ENCODE assay signal across 9 mouse cellular contexts in the genomic region with DNA sequence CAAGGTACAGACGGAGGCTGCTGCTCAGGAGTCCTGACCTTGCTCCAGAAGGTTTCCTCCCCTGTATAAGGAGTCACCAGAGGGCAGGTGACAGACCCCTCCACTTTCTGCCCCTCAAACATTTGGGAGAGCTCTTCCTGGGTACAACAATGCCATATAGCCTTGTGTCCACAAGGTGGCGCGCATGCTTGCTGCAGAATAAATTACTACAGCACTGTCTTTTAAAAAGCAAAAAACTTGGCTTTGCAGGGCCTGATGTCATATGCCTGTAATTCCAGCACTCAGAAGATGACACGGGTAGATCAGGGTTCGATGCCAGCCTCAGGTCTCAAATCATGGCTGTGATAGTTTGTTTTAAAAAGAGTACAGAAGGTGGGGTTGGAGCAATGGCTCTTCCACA. TPM values are rescaled to one million over a fixed set of nuclear protein-coding genes. Genes with fewer than 3 reads are reported as not detected.
DNase-seq lines count a peak whose midpoint lies in the region; ATAC-seq and TF ChIP-seq lines count a peak whose summit lies in the region.
"Had no signal": no experiment of that assay in that cellular context is flagged by ENCODE, and none has a peak within 500 bp of the region (broad histone marks: within the 10 kb centered on the region; RNA-seq: fewer than 3 reads in every experiment).

No protein-coding gene starts in this region.

- TF ChIP-seq POLR2A in small intestine, adult 2 months (IDR thresholded peaks at IDR 0.05; ENCODE audit: low read depth, low read length): no peak

- TF ChIP-seq CTCF in lung, postnatal 0 days (IDR thresholded peaks at IDR 0.05): peak; percentile 97
- peak; percentile 79; the same call in 1 of the 2 replicates for TF ChIP-seq CTCF in small intestine, adult 2 months (IDR thresholded peaks at IDR 0.05; ENCODE audit: extremely low read depth, insufficient read length, insufficient replicate concordance, low read depth, low read length)

- 7% methylated on average over 5 of the region's 5 CpGs for WGBS in midbrain, embryonic 14.5 days
- 9% methylated on average over 5 of the region's 5 CpGs for WGBS in midbrain, embryonic 15.5 days
- 6% methylated on average over 5 of the region's 5 CpGs for WGBS in lung, postnatal 0 days
- 5% methylated on average over 5 of the region's 5 CpGs for WGBS in small intestine, adult 2 months

- H3K27ac ChIP-seq in midbrain, embryonic 14.5 days (replicated peaks; ENCODE audit: low read depth, low read length): no peak overlapping the region
- no peak overlapping the region for H3K27ac ChIP-seq in midbrain, embryonic 15.5 days
- H3K27ac ChIP-seq in lung, postnatal 0 days (ENCODE audit: low read length): no peak overlapping the region
- no peak overlapping the region for H3K27ac ChIP-seq in small intestine, adult 2 months (ENCODE audit: insufficient read depth, low read depth, low read length)
- H3K27ac ChIP-seq: heart, embryonic 15.5 days had no signal

- no peak overlapping the region for H3K4me3 ChIP-seq in midbrain, embryonic 14.5 days (replicated peaks; ENCODE audit: low read depth, low read length)
- H3K4me3 ChIP-seq in midbrain, embryonic 15.5 days: no peak overlapping the region
- no peak overlapping the region for H3K4me3 ChIP-seq in lung, postnatal 0 days (ENCODE audit: low read depth, low read length)
- H3K4me3 ChIP-seq in small intestine, adult 2 months (ENCODE audit: low read depth, low read length): no peak overlapping the region
- H3K4me3 ChIP-seq: heart, embryonic 15.5 days had no signal

- no peaks in the 10 kb centered on the region for H3K27me3 ChIP-seq in midbrain, embryonic 14.5 days (ENCODE audit: control insufficient read depth, insufficient read depth, low read length)
- H3K27me3 ChIP-seq in midbrain, embryonic 15.5 days (replicated peaks): no peaks in the 10 kb centered on the region
- H3K27me3 ChIP-seq in lung, postnatal 0 days (replicated peaks; ENCODE audit: insufficient read depth, low read length): no peaks in the 10 kb centered on the region
- H3K27me3 ChIP-seq in small intestine, adult 2 months (ENCODE audit: control insufficient read depth, insufficient read depth, low read length): no peaks in the 10 kb centered on the region
- H3K27me3 ChIP-seq: heart, embryonic 15.5 days had no signal

- H3K9ac ChIP-seq in midbrain, embryonic 14.5 days (replicated peaks; ENCODE audit: low read length): no peak overlapping the region
- no peak overlapping the region for H3K9ac ChIP-seq in midbrain, embryonic 15.5 days
- no peak overlapping the region for H3K9ac ChIP-seq in lung, postnatal 0 days (replicated peaks; ENCODE audit: low read depth)
- H3K9ac ChIP-seq: heart, embryonic 15.5 days had no signal

- no peak overlapping the region for H3K4me2 ChIP-seq in midbrain, embryonic 14.5 days (ENCODE audit: low read length)
- H3K4me2 ChIP-seq in midbrain, embryonic 15.5 days: no peak overlapping the region
- no peak overlapping the region for H3K4me2 ChIP-seq in lung, postnatal 0 days (replicated peaks; ENCODE audit: low read depth, low read length)
- H3K4me2 ChIP-seq: heart, embryonic 15.5 days had no signal

- H3K4me1 ChIP-seq in midbrain, embryonic 14.5 days (ENCODE audit: control insufficient read depth, insufficient read depth, low read length): peaks cover 10% of the 10 kb centered on the region
- H3K4me1 ChIP-seq in midbrain, embryonic 15.5 days: peaks cover 17% of the 10 kb centered on the region
- peaks cover 3% of the 10 kb centered on the region; the same call in 1 of the 2 replicates for H3K4me1 ChIP-seq in lung, postnatal 0 days (ENCODE audit: insufficient read depth, low read depth, low read length)
- peaks cover 14% of the 10 kb centered on the region for H3K4me1 ChIP-seq in small intestine, adult 2 months (ENCODE audit: control insufficient read depth, insufficient read depth, insufficient read length, low read length)

- DNase-seq in midbrain, embryonic 14.5 days: peak; percentile 91
- DNase-seq in adrenal gland, postnatal 25 days: peak; percentile 82
- peak; percentile 8 for DNase-seq in fat pad, adult 2 months (ENCODE audit: extremely low read depth, low read depth, low spot score)
- DNase-seq in kidney, postnatal 14 days: peak; percentile 82
- DNase-seq in lung, postnatal 0 days (ENCODE audit: low spot score): peak; percentile 92

- TF ChIP-seq EP300 in lung, postnatal 0 days (IDR thresholded peaks at IDR 0.05): no peak

- no peaks in the 10 kb centered on the region for H3K9me3 ChIP-seq in midbrain, embryonic 14.5 days (ENCODE audit: control insufficient read depth, low read length)
- no peaks in the 10 kb centered on the region for H3K9me3 ChIP-seq in midbrain, embryonic 15.5 days
- no peaks in the 10 kb centered on the region for H3K9me3 ChIP-seq in lung, postnatal 0 days (ENCODE audit: low read length)
- H3K9me3 ChIP-seq: heart, embryonic 15.5 days had no signal

- H3K36me3 ChIP-seq in midbrain, embryonic 14.5 days (ENCODE audit: control insufficient read depth, insufficient read depth, low read length): no peaks in the 10 kb centered on the region
- H3K36me3 ChIP-seq in midbrain, embryonic 15.5 days (replicated peaks): no peaks in the 10 kb centered on the region
- no peaks in the 10 kb centered on the region for H3K36me3 ChIP-seq in lung, postnatal 0 days (ENCODE audit: insufficient read depth, low read length)
- no peaks in the 10 kb centered on the region for H3K36me3 ChIP-seq in small intestine, adult 2 months (ENCODE audit: control insufficient read depth, insufficient read depth, low read length)
- H3K36me3 ChIP-seq: heart, embryonic 15.5 days had no signal

- ATAC-seq in midbrain, embryonic 14.5 days (ENCODE audit: low FRiP score, low TSS enrichment): no peak
- ATAC-seq in midbrain, embryonic 15.5 days (replicated peaks): no peak
- no peak for ATAC-seq in lung, postnatal 0 days
- no peak for ATAC-seq in erythroid progenitor cell, adult 5-6 weeks (replicated peaks; ENCODE audit: low FRiP score, poor library complexity, severe bottlenecking)

RNA-seq across cellular contexts. Expression of gene Tldc1, which starts 4.5 kb away (rescaled TPM):
- polyA plus RNA-seq in midbrain, embryonic 14.5 days (2014; fragmentation: Nextera tagmentation; extraction: Ambion mirVana): 5.8 and 6.3 TPM in 2 replicates
- 11.4 and 11.8 TPM in 2 replicates for polyA plus RNA-seq in midbrain, embryonic 15.5 days (2015; fragmentation: Nextera tagmentation; extraction: Ambion mirVana)
- total RNA-seq in adrenal gland, postnatal 25 days (2021): 11.3 and 22.1 TPM in 2 replicates
- polyA plus RNA-seq in lung, postnatal 0 days (2015; fragmentation: Nextera tagmentation; extraction: Ambion mirVana): 7.9 and 9.7 TPM in 2 replicates
- 4.6 and 7.4 TPM in 2 replicates for polyA plus RNA-seq in small intestine, adult 2 months (2012; rRNA removed)
- total RNA-seq in erythroid progenitor cell, adult 5-6 weeks (2015; ENCODE audit: low replicate concordance): 4.2 TPM in 1 of 2 replicates, not detected in the other
- total RNA-seq in erythroid progenitor cell, adult 5-6 weeks (2017; ENCODE audit: low replicate concordance): 0.51 TPM in 1 of 2 replicates, not detected in the other

RNA-seq across cellular contexts. Expression of gene Cotl1, which starts 57.6 kb away (rescaled TPM):
- polyA plus RNA-seq in midbrain, embryonic 14.5 days (2014; fragmentation: Nextera tagmentation; extraction: Ambion mirVana): 291 and 381 TPM in 2 replicates
- 123 and 134 TPM in 2 replicates for polyA plus RNA-seq in midbrain, embryonic 15.5 days (2015; fragmentation: Nextera tagmentation; extraction: Ambion mirVana)
- 38.3 and 40.8 TPM in 2 replicates for total RNA-seq in adrenal gland, postnatal 25 days (2021)
- polyA plus RNA-seq in lung, postnatal 0 days (2015; fragmentation: Nextera tagmentation; extraction: Ambion mirVana): 54.3 and 54.6 TPM in 2 replicates
- polyA plus RNA-seq in small intestine, adult 2 months (2012; rRNA removed): 206 and 264 TPM in 2 replicates
- total RNA-seq in erythroid progenitor cell, adult 5-6 weeks (2015; ENCODE audit: low replicate concordance): 17.2 and 53.0 TPM in 2 replicates
- total RNA-seq in erythroid progenitor cell, adult 5-6 weeks (2017; ENCODE audit: low replicate concordance): 60.7 and 71.3 TPM in 2 replicates

Comparison
In these comparisons a context has a peak if more than half of its experiments do, and no peak if none do; other contexts are left out.
1. DNase-seq: peak in every context shown above with its lines; median percentile 92 in lung, postnatal 0 days; 91 in midbrain, embryonic 14.5 days; 82 in adrenal gland, postnatal 25 days; 82 in kidney, postnatal 14 days; 8 in fat pad, adult 2 months.